15 mouse cellular contexts compared by ENCODE assay signal in the genomic region with DNA sequence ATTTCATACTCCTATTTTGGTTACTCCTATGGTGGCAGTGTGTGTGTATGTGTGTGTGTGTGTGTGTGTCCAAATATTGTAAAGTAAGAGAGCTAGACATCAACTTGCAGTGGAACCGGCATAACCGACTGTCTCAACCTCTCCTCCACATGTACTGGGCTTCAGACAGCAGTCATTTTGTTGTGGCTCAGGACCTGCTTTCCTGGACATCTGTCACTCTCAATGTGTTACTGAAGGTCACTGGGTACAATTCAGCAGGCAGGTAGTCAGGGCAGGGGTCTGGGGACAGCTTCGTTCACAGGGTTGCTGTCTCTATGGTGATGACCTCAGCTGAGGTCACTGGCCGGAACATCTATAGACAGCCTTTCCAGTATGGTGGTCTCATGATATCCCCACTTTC.
"Had no signal": no experiment of that assay in that cellular context is flagged by ENCODE, and none has a peak within 500 bp of the region (broad histone marks: within the 10 kb centered on the region; RNA-seq: fewer than 3 reads in every experiment).

No protein-coding gene starts in this region.

- H3K36me3 ChIP-seq: neural tube, embryonic 15.5 days; stomach, embryonic 15.5 days had no signal

- H3K4me2 ChIP-seq: neural tube, embryonic 15.5 days; stomach, embryonic 15.5 days had no signal

- H3K4me1 ChIP-seq: stomach, embryonic 15.5 days had no signal

- H3K27ac ChIP-seq: neural tube, embryonic 15.5 days; stomach, embryonic 15.5 days; stomach, postnatal 0 days had no signal

- DNase-seq: retina, postnatal 1 day; right cerebral cortex, adult 18-20 months; right cerebral cortex, postnatal 14 days; right cerebral cortex, postnatal 25 days; right cerebral cortex, postnatal 4 days; spleen, adult 18-20 months; thymus, adult 18-20 months; thymus, adult 2 months; thymus, postnatal 14 days; thymus, postnatal 25 days; thymus, postnatal 36 days; thymus, postnatal 4 days had no signal

- H3K9me3 ChIP-seq: neural tube, embryonic 15.5 days; stomach, embryonic 15.5 days had no signal

- H3K4me3 ChIP-seq: neural tube, embryonic 15.5 days; stomach, embryonic 15.5 days had no signal

- H3K9ac ChIP-seq: neural tube, embryonic 15.5 days; stomach, embryonic 15.5 days had no signal

- H3K27me3 ChIP-seq: neural tube, embryonic 15.5 days; stomach, embryonic 15.5 days had no signal
